Mouse (Mus musculus) v-Abl transformed pro-B cells (cell line): ENCODE measurements around the gene Tnfrsf25.

Experiments
- in situ Hi-C, 2 experiments: fragments of 400-800 bp; cut with MboI; formaldehyde crosslinking; loops; one replicate each; pipeline ENCODE4 v1.15.1; 2025; ENCODE audit not compliant: unreplicated experiment in 2 of 2

Gene Tnfrsf25

GRCm38 (mm10) chr4:152136112-152136875 lies 20.6 kb downstream of the Tnfrsf25 start:
- in situ Hi-C loops, result no loop called here

- in situ Hi-C loops, result no loop called here
Measured at GRCm38 (mm10) chr4:152136876-152137250, 21.1 kb downstream of the Tnfrsf25 start.

GRCm38 (mm10) chr4:152138497-152139260 lies 22.9 kb downstream of the Tnfrsf25 start:
- in situ Hi-C loops, result no loop called here

- in situ Hi-C loops, result no loop called here
Measured at GRCm38 (mm10) chr4:152140441-152140840, 24.7 kb downstream of the Tnfrsf25 start.

GRCm38 (mm10) chr4:152141521-152142135 lies 25.9 kb downstream of the Tnfrsf25 start:
- in situ Hi-C loops, result no loop called here

GRCm38 (mm10) chr4:152143632-152144031 lies 27.9 kb downstream of the Tnfrsf25 start:
- in situ Hi-C loops, result no loop called here

GRCm38 (mm10) chr4:152145473-152145872 lies 29.7 kb downstream of the Tnfrsf25 start:
- in situ Hi-C loops, result no loop called here

- in situ Hi-C loops, result no loop called here
Measured at GRCm38 (mm10) chr4:152146033-152146827, 30.5 kb downstream of the Tnfrsf25 start.

GRCm38 (mm10) chr4:152150546-152150945 lies 34.8 kb downstream of the Tnfrsf25 start:
- in situ Hi-C loops, result loop anchor here in 1 of 2 experiments (25.0 kb wide), 1 partner anchor 1812 kb away; the partner anchor contains the start of gene A430005L14Rik

- in situ Hi-C loops, result loop anchor here in 1 of 2 experiments (25.0 kb wide), 1 partner anchor 1811 kb away; the partner anchor contains the start of gene A430005L14Rik
Measured at GRCm38 (mm10) chr4:152151451-152151965, 35.8 kb downstream of the Tnfrsf25 start.

GRCm38 (mm10) chr4:152151966-152152544 lies 36.3 kb downstream of the Tnfrsf25 start, which contains the start of gene Espn:
Espn (minus strand) TSS chr4:152152371.
- in situ Hi-C loops, result loop anchor here in 1 of 2 experiments (25.0 kb wide), 1 partner anchor 1810 kb away; the partner anchor contains the start of gene A430005L14Rik

GRCm38 (mm10) chr4:152153771-152154177 lies 38.0 kb downstream of the Tnfrsf25 start:
- in situ Hi-C loops, result loop anchor here in 1 of 2 experiments (25.0 kb wide), 1 partner anchor 1809 kb away; the partner anchor contains the start of gene A430005L14Rik

- in situ Hi-C loops, result loop anchor here in 1 of 2 experiments (25.0 kb wide), 1 partner anchor 1807 kb away; the partner anchor contains the start of gene A430005L14Rik
Measured at GRCm38 (mm10) chr4:152155019-152155418, 39.3 kb downstream of the Tnfrsf25 start.

- in situ Hi-C loops, result loop anchor here in 1 of 2 experiments (25.0 kb wide), 1 partner anchor 1804 kb away; the partner anchor contains the start of gene A430005L14Rik
Measured at GRCm38 (mm10) chr4:152157779-152158584, 42.2 kb downstream of the Tnfrsf25 start.

- in situ Hi-C loops, result loop anchor here in 1 of 2 experiments (25.0 kb wide), 1 partner anchor 1804 kb away; the partner anchor contains the start of gene A430005L14Rik
Measured at GRCm38 (mm10) chr4:152158585-152159284, 43.0 kb downstream of the Tnfrsf25 start, which contains the start of gene Hes2. Hes2 (plus strand) TSS chr4:152158867.

GRCm38 (mm10) chr4:152159285-152159678 lies 43.5 kb downstream of the Tnfrsf25 start:
- in situ Hi-C loops, result loop anchor here in 1 of 2 experiments (25.0 kb wide), 1 partner anchor 1803 kb away; the partner anchor contains the start of gene A430005L14Rik

- in situ Hi-C loops, result loop anchor here in 1 of 2 experiments (25.0 kb wide), 1 partner anchor 1802 kb away; the partner anchor contains the start of gene A430005L14Rik
Measured at GRCm38 (mm10) chr4:152160748-152161147, 45.0 kb downstream of the Tnfrsf25 start.
